Mouse (Mus musculus) embryonic facial prominence, embryonic 11.5 days (tissue): ENCODE measurements around the gene AC170998.1. TPM values are rescaled to one million over a fixed set of nuclear protein-coding genes. Genes with fewer than 3 reads are reported as not detected.
A peak's percentile ranks its signal among the peaks of the same experiment; 100 is the strongest.

Experiments used
- ATAC-seq: fragments of 200-750 bp; cut with Nextera tagmentation; replicated peaks from 2 replicates; pipeline ENCODE4 v1.8.0; 2017; ENCODE audit warnings: low read depth; ENCODE audit not compliant: insufficient number of reproducible peaks, low FRiP score, low TSS enrichment
- DNase-seq: peaks from one replicate; pipeline ENCODE4 v3.0.0-alpha.2; 2015; ENCODE audit warnings: low spot score
- H3K27ac ChIP-seq: fragments of 300-500 bp; sonication (generic); replicated peaks from 2 replicates; pipeline ENCODE4 v1.5.1; 2014; ENCODE audit warnings: mild to moderate bottlenecking, low read depth, low read length, control low read depth
- H3K27me3 ChIP-seq: fragments of 300-500 bp; sonication (generic); 2 replicates; pipeline ENCODE4 v1.6.1; 2014; ENCODE audit warnings: mild to moderate bottlenecking, low read length, moderate library complexity, mixed read lengths; ENCODE audit not compliant: control insufficient read depth, insufficient read depth
- H3K36me3 ChIP-seq: fragments of 300-500 bp; sonication (generic); replicated peaks from 2 replicates; pipeline ENCODE4 v1.6.1; 2014; ENCODE audit warnings: low read depth, mild to moderate bottlenecking, low read length, moderate library complexity, mixed read lengths; ENCODE audit not compliant: control insufficient read depth, insufficient read depth
- H3K4me1 ChIP-seq: fragments of 300-500 bp; sonication (generic); 2 replicates; pipeline ENCODE4 v1.6.1; 2014; ENCODE audit warnings: low read length, mixed read lengths; ENCODE audit not compliant: control insufficient read depth, insufficient read depth
- H3K4me2 ChIP-seq: fragments of 300-500 bp; sonication (generic); 2 replicates; pipeline ENCODE4 v1.6.1; 2014; ENCODE audit warnings: low read depth, mild to moderate bottlenecking, control low read depth, low read length, moderate library complexity
- H3K4me3 ChIP-seq: fragments of 300-500 bp; sonication (generic); 2 replicates; pipeline ENCODE4 v1.5.1; 2014; ENCODE audit warnings: low read depth, low read length, control low read depth
- H3K9ac ChIP-seq: fragments of 300-500 bp; sonication (generic); replicated peaks from 2 replicates; pipeline ENCODE4 v1.6.1; 2014; ENCODE audit warnings: mild to moderate bottlenecking, control low read depth, low read length
- H3K9me3 ChIP-seq: fragments of 300-500 bp; sonication (generic); replicated peaks from 2 replicates; pipeline ENCODE4 v1.6.1; 2016; ENCODE audit warnings: mild to moderate bottlenecking, low read length, inconsistent platforms, mixed read lengths; ENCODE audit not compliant: control insufficient read depth
- WGBS: fragments of 180-500 bp; shearing (Covaris S2); extraction: QIAGEN DNeasy Blood & Tissue Kit; methylation state at CpG from one replicate; pipeline ENCODE4 v1.1.7; 2014; 5-methylcytosine and 5-hydroxymethylcytosine counted together
- polyA plus RNA-seq: library from polyadenylated mRNA; unstranded; fragments of >200 nt; fragmentation: Nextera tagmentation; extraction: Ambion mirVana; gene quantifications from 2 replicates; pipeline ENCODE4 v1.2.1, GENCODE M21; 2014

Gene AC170998.1
- polyA plus RNA-seq, 1 experiment from 2014 or later = 0.62 TPM

DNA sequence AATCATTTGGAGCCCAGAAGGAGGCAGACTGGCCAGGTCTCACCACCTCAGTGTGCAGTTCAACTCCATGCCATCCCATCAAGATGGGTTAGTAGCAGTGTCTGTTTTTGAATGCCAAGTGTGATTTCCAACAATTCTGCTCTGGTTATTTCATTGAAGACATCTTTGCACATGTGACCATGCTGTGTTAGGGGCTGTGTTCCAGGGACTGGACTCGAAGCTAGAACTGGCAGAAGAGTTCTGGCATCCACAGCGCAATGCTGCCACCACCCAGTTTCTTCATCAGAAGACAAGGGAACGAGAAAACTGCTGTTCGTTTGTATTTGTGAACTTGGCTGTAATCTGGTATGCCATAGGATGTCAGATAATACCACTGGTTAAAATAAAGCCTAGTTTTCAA is 22.1 kb downstream of the AC170998.1 start:
- DNase-seq (no peak), ATAC-seq (no peak)
- Histone ChIP-seq H3K27me3 (no peaks in the 10 kb centered on the region), H3K4me1 (no peaks in the 10 kb centered on the region), H3K36me3 (peaks cover 9% of the 10 kb centered on the region), H3K9ac (no peak overlapping the region), H3K4me3 (no peak overlapping the region), H3K4me2 (no peak overlapping the region), H3K9me3 (no peaks in the 10 kb centered on the region; the same call in 1 of the 2 replicates), H3K27ac (no peak overlapping the region)
- 91% methylated on average over 4 of the region's 4 CpGs for WGBS

DNA sequence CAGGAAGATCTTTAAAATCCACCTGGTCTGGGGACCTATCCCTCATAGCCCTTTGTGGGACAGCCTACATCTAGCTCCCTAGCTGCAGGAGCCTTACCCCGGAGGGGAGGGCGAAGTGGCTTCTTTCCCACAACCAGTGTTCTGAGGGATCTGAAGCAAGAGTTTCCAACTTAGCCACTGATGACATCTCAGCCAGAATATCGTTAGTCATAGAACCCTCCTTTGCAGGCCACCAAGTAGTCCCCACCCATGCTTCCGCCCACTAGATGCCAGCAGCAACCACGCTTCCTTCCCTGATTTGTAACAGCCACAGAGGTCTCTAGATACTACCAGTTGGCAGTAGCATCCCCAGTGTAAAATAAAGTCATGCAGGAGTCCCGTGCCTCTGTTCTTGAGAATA is 24.7 kb downstream of the AC170998.1 start:
- Histone ChIP-seq H3K4me1 (no peaks in the 10 kb centered on the region), H3K9ac (no peak overlapping the region), H3K9me3 (no peaks in the 10 kb centered on the region), H3K27ac (no peak overlapping the region), H3K36me3 (no peaks in the 10 kb centered on the region; the same call in 1 of the 2 replicates), H3K4me3 (no peak overlapping the region), H3K27me3 (no peaks in the 10 kb centered on the region), H3K4me2 (no peak overlapping the region)
- 87% methylated on average over 6 of the region's 6 CpGs for WGBS
- ATAC-seq = no peak
- DNase-seq = no peak

DNA sequence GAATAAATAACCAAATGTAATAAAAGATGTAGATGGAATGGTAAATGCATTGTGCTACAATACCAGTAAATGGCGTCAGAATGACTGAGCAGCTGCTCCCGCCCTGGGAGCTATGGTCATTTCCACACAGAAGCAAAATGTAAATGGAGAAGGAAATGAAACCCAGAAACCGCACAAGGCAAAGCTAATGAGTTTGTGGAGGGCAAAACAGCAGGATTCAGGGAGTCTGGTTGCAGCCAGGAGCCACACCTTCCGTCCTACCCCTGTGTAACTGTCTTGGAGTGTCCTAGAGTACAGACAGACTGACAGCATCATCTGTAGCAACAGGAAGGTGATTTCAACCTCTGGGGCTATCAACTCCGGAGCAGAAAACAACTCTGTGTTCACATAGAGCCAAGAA is 30.6 kb downstream of the AC170998.1 start:
- Histone ChIP-seq H3K27ac (no peak overlapping the region), H3K4me2 (no peak overlapping the region), H3K27me3 (no peaks in the 10 kb centered on the region), H3K9ac (no peak overlapping the region), H3K4me1 (no peaks in the 10 kb centered on the region), H3K4me3 (no peak overlapping the region), H3K9me3 (no peaks in the 10 kb centered on the region), H3K36me3 (no peaks in the 10 kb centered on the region)
- no peak for ATAC-seq
- DNase-seq = no peak
- WGBS = 64% methylated on average over 5 of the region's 5 CpGs

DNA sequence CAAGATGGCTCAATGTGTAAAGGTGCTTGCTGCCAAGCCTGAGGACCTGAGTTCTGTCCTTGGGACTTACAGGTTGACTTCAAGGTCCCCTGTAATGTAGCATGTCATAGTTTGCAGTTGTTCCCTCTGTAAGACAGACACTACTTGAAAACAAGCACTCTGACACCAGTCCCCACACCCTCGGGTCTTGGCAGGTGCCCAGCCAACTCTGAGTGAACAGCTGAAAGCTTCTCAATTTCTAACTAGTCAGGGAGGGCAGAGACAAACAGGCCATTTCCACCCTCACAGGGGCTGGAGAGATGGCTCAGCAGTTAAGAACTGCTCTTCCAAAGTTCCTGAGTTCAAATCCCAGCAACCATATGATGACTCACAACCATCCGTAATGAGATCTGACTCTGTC is 31.6 kb downstream of the AC170998.1 start:
- Histone ChIP-seq H3K36me3 (no peaks in the 10 kb centered on the region), H3K9me3 (no peaks in the 10 kb centered on the region), H3K9ac (no peak overlapping the region), H3K4me3 (no peak overlapping the region), H3K4me1 (no peaks in the 10 kb centered on the region), H3K4me2 (no peak overlapping the region), H3K27ac (no peak overlapping the region), H3K27me3 (no peaks in the 10 kb centered on the region)
- WGBS = 84% methylated on average over 2 of the region's 2 CpGs
- no peak for ATAC-seq
- DNase-seq = no peak

DNA sequence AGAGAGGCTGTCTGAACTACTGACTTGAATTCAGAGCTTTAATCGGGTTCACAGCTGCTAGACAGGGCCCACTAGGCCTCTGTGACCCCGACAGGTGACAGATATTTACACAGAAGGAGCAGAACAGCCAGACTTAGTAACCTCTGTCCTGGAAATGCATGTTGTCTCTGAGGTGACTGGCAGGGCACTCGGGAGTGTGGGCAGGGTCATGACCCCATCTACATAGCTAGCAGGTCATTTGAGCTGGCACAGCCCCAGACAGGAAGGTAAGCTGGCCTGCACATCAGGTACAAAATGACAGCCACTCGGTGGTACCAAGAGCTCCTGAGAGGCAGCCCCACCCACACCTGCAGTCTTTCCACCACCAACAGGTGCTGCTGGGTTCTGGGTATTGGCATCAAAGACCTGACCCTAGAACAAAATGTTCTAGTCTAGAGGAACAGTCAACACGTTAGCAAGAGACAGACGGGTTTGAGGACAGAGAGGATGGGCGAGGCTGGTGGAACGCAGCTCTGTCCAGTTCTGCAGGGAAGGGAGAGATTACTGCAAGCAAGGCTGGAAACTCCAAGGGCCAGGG is 34.9 kb downstream of the AC170998.1 start:
- Histone ChIP-seq H3K9me3 (no peaks in the 10 kb centered on the region), H3K4me3 (no peak overlapping the region), H3K4me2 (no peak overlapping the region), H3K4me1 (no peaks in the 10 kb centered on the region), H3K9ac (no peak overlapping the region), H3K36me3 (no peaks in the 10 kb centered on the region), H3K27ac (no peak overlapping the region), H3K27me3 (no peaks in the 10 kb centered on the region)
- no peak for DNase-seq
- 69% methylated on average over 8 of the region's 8 CpGs for WGBS
- no peak for ATAC-seq

DNA sequence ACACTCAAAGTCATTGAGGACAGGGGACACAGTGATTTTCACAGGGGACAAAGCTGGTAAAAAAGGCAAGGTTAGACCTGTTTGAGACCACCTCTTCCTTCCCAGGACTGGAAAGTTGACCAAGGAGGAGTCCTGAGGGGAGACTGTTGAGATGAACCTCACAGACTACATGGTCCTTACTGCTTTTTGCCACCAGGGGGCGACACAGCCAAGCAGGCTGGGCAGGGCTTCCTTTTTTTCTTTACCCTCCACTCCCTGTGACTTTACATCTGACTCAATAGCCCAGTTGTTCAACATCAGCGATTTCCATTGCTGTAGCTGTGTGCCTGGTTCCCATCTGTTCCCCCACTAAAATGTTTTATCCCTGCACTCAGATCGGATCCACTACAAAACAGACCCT is 36.0 kb downstream of the AC170998.1 start:
- Histone ChIP-seq H3K4me3 (no peak overlapping the region), H3K27ac (no peak overlapping the region), H3K9me3 (no peaks in the 10 kb centered on the region), H3K9ac (no peak overlapping the region), H3K4me1 (no peaks in the 10 kb centered on the region), H3K36me3 (no peaks in the 10 kb centered on the region), H3K27me3 (no peaks in the 10 kb centered on the region), H3K4me2 (no peak overlapping the region)
- 11% methylated on average over 3 of the region's 3 CpGs for WGBS
- no peak for ATAC-seq
- DNase-seq = peak; percentile 66

DNA sequence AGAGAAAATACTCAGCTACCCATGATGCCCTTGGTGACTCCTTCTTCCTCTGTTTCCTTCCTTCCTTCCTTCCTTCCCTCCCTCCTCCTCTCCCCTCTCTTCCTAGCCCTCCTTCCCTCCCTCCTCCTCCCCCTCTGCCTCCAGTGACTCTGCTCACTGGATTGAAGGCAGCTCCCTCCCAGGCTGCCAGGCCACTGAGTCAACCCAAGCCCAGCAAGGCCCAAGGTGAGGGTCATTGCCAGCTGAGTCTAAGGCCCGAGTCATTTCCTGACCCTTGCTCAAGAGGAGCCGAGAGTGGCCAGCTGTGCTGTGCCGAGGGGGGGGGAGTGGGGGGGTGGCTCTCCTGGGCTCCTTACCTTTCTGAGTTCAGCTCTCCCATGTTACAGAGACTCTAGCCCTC is 40.3 kb downstream of the AC170998.1 start:
- Histone ChIP-seq H3K9ac (no peak overlapping the region), H3K27ac (no peak overlapping the region), H3K4me1 (peaks cover 6% of the 10 kb centered on the region), H3K9me3 (no peaks in the 10 kb centered on the region), H3K4me2 (no peak overlapping the region), H3K4me3 (no peak overlapping the region), H3K27me3 (peaks cover 19% of the 10 kb centered on the region), H3K36me3 (no peaks in the 10 kb centered on the region)
- DNase-seq = no peak
- 64% methylated on average over 3 of the region's 3 CpGs for WGBS
- ATAC-seq = no peak

- Histone ChIP-seq H3K4me1 (peaks cover 6% of the 10 kb centered on the region), H3K9me3 (no peaks in the 10 kb centered on the region), H3K36me3 (no peaks in the 10 kb centered on the region), H3K9ac (no peak overlapping the region), H3K27ac (no peak overlapping the region), H3K4me2 (no peak overlapping the region), H3K4me3 (no peak overlapping the region), H3K27me3 (peaks cover 19% of the 10 kb centered on the region)
- ATAC-seq (no peak), DNase-seq (no peak)
- WGBS = 67% methylated on average over 11 of the region's 11 CpGs
Measured at GRCm38 (mm10) chr17:28766781-28767515, 41.1 kb downstream of the AC170998.1 start.
